Mouse (Mus musculus): ENCODE measurements around the gene Cdk6.
A peak's percentile ranks its signal among the peaks of the same experiment; 100 is the strongest.

GRCm38 (mm10) chr5:3344081-3344631, 2.9 kb downstream of the Cdk6 start:
- TF ChIP-seq CTCF (IDR thresholded peaks at IDR 0.05; ENCODE audit: insufficient read depth, low read length) (peak; percentile 65), POLR2A (IDR thresholded peaks at IDR 0.05; ENCODE audit: borderline replicate concordance, extremely low read depth, low read depth, low read length) (no peak)
